Mouse (Mus musculus): Measurements from ENCODE around the gene Zbtb9. TPM values are rescaled to one million over a fixed set of nuclear protein-coding genes. Genes with fewer than 3 reads are reported as not detected.

The Zbtb9 gene
- 15.9 TPM for polyA plus RNA-seq (2017; shearing (Covaris generic))

GRCm38 (mm10) chr17:26972703-26973574, at the start of gene Zbtb9:
TSS of gene Zbtb9 (plus strand) at chr17:26973167.

GRCm38 (mm10) chr17:26932839-26933398, 40.0 kb upstream of the Zbtb9 start, which contains the start of gene Phf1:
TSS of gene Phf1 (plus strand) at chr17:26933052.

GRCm38 (mm10) chr17:26939178-26939972, 33.6 kb upstream of the Zbtb9 start, which contains the start of gene Cuta:
TSS of gene Cuta (minus strand) at chr17:26939569.

GRCm38 (mm10) chr17:26941031-26941789, 31.8 kb upstream of the Zbtb9 start, which contains the start of gene Syngap1:
TSS of gene Syngap1 (plus strand) at chr17:26941253.

GRCm38 (mm10) chr17:27028909-27029308, 55.9 kb downstream of the Zbtb9 start, which contains the start of gene Bak1:
TSS of gene Bak1 (minus strand) at chr17:27029009.

GRCm38 (mm10) chr17:27056812-27057516, 84.0 kb downstream of the Zbtb9 start, which contains the start of gene Itpr3:
TSS of gene Itpr3 (plus strand) at chr17:27057304.

Other genes with a start within 250 kb of the Zbtb9 start
- gene Bnip1, start 192.1 kb upstream of the Zbtb9 start, polyA plus RNA-seq (2017; shearing (Covaris generic)), result 37.7 TPM
- not detected for gene Nkx2-5, start 128.2 kb upstream of the Zbtb9 start, polyA plus RNA-seq (2017; shearing (Covaris generic))
- gene Kifc5b, start 56.1 kb upstream of the Zbtb9 start, polyA plus RNA-seq (2017; shearing (Covaris generic)), result 1.8 TPM
- 112 TPM for gene Phf1, start 40.1 kb upstream of the Zbtb9 start, polyA plus RNA-seq (2017; shearing (Covaris generic))
- 200 TPM for gene Cuta, start 33.6 kb upstream of the Zbtb9 start, polyA plus RNA-seq (2017; shearing (Covaris generic))
- not detected for gene Syngap1, start 31.9 kb upstream of the Zbtb9 start, polyA plus RNA-seq (2017; shearing (Covaris generic))
- 2.3 TPM for gene Bak1, start 55.8 kb downstream of the Zbtb9 start, polyA plus RNA-seq (2017; shearing (Covaris generic))
- 12.5 TPM for gene Itpr3, start 84.1 kb downstream of the Zbtb9 start, polyA plus RNA-seq (2017; shearing (Covaris generic))
- gene Uqcc2, start 160.7 kb downstream of the Zbtb9 start, polyA plus RNA-seq (2017; shearing (Covaris generic)), result 126 TPM
- not detected for gene Ip6k3, start 194.6 kb downstream of the Zbtb9 start, polyA plus RNA-seq (2017; shearing (Covaris generic))
- gene Lemd2, start 231.3 kb downstream of the Zbtb9 start, polyA plus RNA-seq (2017; shearing (Covaris generic)), result 9.5 TPM

Measured in CD4-positive, CD25-positive, alpha-beta regulatory T cell, adult 9 weeks (primary cell).